Mouse (Mus musculus): Measurements from ENCODE around the gene Med24.

The Med24 gene

DNA sequence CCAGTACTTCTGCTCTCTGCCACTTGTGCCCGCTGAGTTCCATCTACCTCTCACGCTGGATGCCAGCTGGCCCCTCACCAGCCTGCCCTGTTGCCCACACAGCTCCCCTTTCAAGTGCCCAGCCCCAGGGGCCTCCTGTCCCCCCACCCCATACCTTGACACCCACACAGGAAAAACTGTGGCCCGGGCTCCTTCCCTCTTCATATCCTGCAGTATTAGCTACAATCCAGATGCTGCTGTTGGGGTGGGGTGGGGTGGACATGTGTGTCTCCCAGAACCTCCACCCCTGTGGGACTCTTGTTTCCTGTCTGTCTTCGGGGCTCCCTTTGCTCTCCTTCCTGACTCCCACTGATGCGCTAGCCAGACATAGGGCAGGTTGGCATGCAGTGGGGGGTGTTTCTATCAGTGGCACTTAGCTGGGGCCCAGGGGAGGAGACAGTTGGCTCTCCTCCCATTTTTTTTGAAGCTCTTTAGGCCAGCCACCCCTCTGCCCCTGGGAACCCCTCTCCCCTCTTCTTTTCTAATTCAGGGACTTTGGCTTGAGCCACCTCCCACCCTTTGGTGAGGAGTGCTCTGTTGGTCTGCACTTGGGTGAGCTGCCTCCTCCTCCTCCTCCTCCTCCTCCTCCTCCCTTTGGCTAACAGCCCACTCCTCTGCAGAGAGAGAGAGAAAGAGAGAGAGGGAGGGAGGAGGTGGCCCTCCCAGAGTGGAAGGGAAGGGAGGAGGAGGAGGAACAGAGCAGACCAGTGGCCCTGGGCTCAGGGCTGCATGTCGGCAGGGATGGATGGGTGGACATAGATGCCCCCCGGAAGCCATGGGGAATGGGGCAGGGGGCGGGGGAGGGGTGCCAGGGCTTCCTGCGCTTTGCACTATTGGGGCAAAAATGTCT lies 36.4 kb upstream of the Med24 start:
- DNase-seq (ENCODE audit: low read depth, low spot score): no peak

DNA sequence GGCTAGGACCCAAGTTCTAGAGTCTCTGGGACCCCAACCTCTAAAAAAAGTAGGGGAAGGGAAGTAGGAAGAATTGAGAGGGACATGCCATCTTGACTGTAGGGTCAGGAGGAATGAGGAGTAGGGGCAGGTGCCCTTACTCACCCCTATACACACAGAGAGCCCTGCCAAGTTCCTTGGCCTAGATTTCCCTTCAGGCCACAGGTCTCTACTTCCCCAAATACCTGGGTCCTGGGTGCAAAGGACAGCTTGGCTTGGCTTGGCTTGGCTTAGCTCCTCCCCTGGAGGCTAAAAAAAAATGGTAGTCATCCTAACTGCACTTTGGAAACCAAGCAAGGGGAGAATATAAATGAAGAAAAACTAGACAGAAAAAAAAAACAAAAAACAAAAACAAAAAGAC lies 35.5 kb upstream of the Med24 start:
- DNase-seq (ENCODE audit: low read depth, low spot score): no peak

- no peak for DNase-seq (ENCODE audit: low read depth, low spot score)
These were observed 34.9 kb upstream of the Med24 start for GRCm38 (mm10) chr11:98764091-98764490.

DNA sequence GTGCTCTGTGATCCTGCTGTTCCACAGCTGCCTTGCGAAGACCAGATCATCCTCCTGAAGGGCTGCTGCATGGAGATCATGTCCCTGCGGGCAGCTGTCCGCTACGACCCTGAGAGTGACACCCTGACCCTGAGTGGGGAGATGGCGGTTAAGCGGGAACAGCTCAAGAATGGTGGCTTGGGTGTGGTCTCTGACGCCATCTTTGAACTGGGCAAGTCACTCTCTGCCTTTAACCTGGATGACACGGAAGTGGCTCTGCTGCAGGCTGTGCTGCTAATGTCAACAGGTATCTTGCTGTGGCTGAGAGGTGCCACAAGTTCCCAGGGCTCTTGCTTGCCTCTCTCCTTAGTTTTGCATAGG lies 34.2 kb upstream of the Med24 start:
- DNase-seq (ENCODE audit: low read depth, low spot score): no peak

DNA sequence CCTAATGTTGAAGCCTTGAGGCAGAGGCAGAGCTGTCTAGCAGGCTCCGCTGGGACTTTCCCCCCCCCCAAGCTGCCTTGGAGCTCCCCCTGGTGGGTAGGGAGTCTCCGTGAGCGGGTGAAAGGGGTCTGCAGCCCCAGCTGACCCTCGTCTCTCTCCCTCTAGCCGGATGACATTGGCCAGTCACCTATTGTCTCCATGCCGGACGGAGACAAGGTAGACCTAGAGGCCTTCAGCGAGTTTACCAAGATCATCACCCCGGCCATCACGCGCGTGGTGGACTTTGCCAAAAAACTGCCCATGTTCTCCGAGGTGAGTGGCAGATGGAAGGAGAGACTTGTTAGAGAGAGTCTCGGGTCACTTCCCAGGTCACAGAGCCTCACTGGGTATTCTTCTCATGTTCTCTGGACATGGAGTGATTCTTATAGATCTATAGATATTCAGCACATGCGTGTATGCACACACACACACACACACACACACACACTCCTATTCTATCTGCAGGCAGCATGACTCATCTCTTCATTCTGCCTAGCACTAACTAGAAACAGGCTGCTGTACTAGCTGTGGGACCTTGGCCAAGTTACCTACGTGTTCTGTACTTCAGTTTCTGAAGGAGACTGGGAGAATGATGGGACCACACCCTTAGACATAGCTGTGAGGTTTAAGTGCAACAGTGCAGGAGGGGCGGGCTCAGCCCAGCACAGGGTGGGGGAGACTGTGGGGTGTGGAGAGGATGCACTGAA lies 33.7 kb upstream of the Med24 start:
- DNase-seq (ENCODE audit: low read depth, low spot score): peak; percentile 39

- no peak for DNase-seq (ENCODE audit: low read depth, low spot score)
These were observed 32.7 kb upstream of the Med24 start for GRCm38 (mm10) chr11:98761939-98762338.

GRCm38 (mm10) chr11:98756711-98757110 lies 27.5 kb upstream of the Med24 start:
- DNase-seq (ENCODE audit: low read depth, low spot score): no peak

DNA sequence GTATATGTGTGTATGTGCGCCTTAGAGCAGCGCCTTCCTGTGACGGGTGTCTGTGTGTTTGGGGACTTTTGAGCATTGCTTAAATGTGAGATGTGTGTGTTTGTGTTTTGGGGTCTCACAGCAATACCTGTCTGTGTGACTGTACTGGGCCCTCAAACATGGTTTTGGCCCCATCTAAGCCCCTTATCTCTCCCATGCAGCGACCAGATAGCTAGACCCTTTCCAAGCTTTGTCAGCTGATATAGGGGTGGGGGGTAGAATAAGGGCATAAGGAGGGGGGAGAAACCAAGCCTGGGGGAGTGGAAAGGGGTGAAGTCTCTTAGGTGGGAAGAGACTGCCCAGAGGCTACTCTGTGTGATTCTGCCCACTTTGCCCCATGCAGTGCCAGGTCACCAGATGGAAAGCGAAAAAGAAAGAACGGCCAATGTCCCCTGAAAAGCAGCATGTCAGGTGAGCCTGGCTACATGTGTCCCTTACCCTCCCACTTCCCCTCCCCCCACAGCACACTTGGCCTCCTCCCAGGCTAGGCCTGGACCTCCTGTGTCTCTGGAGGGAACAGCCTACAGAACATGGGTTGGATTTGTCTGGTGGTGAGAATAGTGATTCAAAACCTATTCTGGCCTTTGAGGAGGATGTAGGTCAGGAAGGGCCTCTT lies 26.6 kb upstream of the Med24 start:
- no peak for DNase-seq (ENCODE audit: low read depth, low spot score)

DNA sequence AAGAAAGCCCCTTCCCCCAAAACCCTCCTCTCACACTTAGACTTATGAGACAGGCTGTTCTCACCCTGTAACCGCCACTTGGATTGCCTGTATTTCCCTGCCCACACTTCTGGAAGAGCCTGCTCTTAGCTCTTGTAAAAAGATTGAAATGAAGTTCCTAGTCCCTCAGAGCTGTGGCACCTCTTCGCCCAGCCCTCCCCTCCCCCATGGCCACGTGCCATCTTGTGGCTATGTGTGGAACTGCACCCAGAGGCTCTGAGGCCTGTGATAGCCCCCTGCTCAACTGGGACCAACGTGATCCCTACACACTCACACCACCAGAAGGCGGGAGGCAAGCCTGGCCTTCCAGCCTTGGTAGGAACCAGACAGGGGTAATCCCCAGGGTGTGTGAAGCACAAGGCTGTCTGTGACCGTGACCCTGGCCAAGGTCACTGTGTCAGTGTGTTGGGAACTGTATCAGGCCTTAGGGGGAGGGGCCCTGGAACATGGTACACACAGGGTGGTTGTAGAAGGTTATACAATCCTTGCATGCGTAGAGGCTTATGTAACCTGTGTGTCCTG lies 25.5 kb upstream of the Med24 start:
- DNase-seq (ENCODE audit: low read depth, low spot score): peak; percentile 87

DNA sequence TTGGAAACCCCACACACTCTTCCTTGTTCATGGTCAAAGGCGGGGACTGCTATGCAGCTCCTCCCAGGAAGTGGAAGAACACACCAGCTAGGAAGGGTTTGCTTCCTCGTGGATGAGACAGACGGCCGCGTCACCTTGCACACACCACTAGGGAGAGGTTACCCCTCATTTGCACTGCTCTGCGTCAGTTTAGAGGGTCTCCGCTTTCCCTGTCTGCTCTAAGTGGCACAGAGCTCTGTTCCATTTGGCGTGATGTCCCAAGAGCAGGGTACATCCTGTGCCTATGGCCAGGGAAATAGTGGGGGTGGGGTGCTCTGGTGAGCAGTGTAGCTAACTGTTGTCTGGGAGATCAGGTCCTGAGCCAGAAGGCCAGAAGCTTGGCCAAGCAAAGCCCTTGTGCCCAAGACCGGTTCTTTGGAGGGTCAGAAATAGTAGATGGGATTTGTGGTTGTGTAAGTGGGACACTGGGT lies 25.0 kb upstream of the Med24 start:
- no peak for DNase-seq (ENCODE audit: low read depth, low spot score)

GRCm38 (mm10) chr11:98753264-98753663 lies 24.0 kb upstream of the Med24 start:
- DNase-seq (ENCODE audit: low read depth, low spot score): no peak

GRCm38 (mm10) chr11:98752562-98753140 lies 23.4 kb upstream of the Med24 start:
- no peak for DNase-seq (ENCODE audit: low read depth, low spot score)

GRCm38 (mm10) chr11:98751221-98751782 lies 22.1 kb upstream of the Med24 start:
- DNase-seq (ENCODE audit: low read depth, low spot score): no peak

DNA sequence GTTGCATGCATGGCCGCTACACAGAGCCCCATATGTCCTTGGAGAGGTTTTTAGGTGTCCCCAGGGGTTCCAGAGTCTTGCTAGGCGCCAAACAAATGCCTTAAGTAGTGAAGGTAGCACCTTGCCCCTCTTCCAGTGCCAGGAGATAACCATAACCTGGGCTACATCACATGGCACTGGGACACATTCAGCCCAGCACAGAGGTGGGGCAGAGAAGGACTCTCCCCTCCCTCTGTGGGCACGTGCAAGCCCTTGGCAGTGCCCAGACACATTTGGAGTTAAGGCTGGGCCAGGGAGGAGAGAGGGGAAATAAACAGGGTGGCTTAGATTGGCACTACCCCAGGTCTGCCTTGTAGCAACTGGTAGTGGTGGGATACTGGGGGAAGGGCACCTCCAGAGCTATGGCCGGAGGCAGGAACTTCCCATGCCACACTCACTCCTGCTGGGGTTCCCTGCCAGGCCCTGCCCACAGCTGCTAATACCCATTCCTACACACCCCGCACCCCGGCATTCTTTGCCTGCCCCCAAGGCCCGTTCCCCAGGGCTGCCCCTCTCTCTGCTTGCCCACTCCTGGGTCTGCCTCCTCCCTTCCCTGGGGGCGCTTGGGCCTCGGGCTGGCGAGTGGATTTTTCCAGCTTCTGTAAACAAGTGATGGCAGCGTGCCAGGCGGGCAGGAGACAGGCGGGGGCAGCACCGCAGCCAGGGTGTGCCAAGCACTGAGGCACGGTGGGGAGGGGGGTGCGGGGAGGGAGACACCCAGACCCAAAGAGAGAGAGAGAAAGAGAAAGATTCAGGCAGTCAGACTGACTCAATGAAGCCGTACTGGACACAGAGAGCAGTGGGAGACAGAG lies 21.3 kb upstream of the Med24 start:
- DNase-seq (ENCODE audit: low read depth, low spot score): no peak

- DNase-seq (ENCODE audit: low read depth, low spot score): no peak
These were observed 20.5 kb upstream of the Med24 start for GRCm38 (mm10) chr11:98749716-98750115.

DNA sequence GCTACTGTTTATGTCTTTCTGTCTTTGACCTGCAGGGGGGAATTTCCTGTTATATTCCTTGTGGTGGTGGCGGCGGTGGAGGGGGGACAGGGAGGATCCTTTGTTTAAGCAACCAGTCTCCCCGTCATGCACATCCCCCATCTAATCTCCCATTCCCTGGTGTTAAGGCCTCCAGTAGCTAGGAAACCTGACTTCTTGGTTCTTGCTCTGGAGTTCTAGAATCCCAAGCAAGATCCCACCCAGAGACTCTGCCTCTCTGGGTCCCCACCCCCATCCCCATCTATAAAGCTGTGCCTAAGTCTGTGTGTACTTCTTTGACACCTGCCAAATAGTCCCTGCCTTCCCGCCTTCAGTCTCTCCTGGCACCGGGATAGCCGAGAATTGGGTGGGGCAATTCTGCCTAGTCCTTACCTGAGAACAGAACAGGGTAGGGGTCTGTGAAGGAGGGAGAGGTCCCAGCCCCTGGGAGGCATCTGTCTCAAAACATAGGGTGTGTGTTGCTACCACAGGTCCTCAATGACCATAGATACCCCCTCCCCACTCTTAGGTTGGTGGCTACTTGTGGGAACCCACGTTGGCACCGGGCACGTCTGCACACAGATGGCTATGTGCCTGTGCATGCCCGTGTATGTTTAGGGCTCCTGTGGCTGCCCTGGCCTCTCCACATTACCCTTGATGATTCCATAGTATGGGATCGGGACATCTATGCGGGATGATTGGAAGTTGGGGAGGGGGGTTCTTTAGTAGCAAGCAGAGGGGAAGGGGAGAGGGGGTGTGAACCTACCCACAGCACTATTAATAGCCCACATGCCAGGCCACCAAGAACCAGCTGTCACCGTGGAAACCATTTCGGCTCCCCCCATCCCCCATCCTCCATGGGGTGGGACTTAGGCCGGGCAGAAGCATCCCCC lies 19.5 kb upstream of the Med24 start:
- DNase-seq (ENCODE audit: low read depth, low spot score): no peak

DNA sequence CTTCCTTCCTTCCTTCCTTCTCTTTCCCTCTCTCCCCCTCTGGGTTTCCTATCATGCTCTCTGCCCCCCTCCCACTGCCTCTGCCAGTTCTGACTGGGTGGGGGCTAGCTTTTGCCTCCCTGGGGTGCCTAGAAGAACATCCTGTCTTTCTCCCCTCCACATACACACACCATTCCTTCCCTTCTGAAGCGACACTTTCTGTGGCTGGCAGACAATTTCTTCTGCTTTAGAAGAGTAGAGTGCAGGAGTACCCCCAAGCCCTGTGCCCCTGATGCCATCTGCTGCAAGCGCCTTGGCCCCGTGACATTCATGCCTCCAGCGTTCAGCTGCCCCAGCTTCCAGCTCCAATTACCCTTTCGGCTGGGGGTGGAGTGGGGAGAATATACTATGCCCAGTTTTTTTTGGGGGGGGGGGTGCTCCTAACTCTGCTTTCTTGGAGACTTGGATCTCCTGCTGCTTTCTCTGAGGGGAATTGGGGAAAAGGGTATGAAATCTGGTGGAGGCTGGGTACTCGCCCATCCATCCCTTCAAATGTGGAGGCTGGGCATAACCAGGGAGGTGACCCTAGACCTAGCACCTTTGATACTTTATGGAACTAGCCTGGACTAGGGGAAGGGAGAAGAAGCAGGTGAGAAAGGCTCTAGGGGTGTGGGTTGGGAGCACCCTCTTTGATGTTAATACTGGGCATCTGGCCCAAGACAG lies 18.7 kb upstream of the Med24 start:
- peak; percentile 36 for DNase-seq (ENCODE audit: low read depth, low spot score)

- DNase-seq (ENCODE audit: low read depth, low spot score): peak; percentile 84
These were observed 17.8 kb upstream of the Med24 start for GRCm38 (mm10) chr11:98746855-98747693.
